8 mouse cellular contexts compared by ENCODE assay signal in the genomic region with DNA sequence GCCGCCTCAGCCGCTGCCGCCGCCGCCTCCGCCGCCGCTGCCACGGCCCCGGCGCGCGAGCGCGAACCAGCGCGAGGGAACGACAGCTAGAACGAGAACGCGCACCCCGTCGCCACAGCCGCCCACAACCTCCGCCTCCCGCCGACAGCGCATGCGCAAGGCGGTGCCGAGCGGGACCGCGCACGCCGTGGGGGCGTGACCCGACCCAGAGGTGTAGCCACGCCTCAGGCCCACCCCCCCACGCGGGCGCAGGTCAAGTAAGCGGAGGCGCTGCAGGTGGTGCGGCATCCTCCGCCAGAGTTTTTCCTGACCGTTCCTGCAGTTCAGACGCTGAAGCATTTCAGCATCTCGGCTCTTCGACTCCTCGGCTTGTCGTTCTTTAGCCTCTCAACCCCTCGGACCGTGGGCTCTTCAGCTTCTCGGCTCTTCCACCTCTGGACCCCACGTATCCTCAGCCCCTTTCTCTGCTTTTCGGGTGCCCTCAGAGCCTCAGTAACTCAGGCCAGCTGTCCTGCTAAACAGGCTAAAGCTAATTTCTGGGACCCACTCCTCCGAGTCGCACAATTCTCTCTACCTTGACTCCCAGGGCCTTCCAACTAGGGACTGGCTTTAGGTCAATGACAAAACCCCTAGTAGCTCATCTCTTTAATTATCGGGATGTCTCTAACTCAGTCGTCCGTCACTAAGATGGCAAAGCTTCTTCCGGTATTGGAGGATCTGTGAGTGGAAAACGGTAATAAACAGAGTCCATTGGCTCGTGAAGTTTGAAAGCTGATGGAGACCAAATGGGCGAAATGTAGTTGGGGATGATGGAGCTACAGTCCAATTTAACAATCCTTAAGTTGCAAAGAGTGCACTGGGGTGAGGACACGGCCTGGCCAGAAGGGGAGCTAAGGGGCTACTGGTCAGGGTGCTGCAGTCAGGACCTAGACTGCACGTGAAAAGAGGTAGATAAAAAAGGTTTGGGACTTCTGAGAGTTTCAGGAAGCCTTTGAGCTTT. TPM values are rescaled to one million over a fixed set of nuclear protein-coding genes. Genes with fewer than 3 reads are reported as not detected.
DNase-seq lines count a peak whose midpoint lies in the region; ATAC-seq and TF ChIP-seq lines count a peak whose summit lies in the region.

Gene Tmcc1 (minus strand): TSS at position 93 of the 1,000 bp plus-strand sequence.

- TF ChIP-seq EP300 in lung, postnatal 0 days (IDR thresholded peaks at IDR 0.05) = no peak

- WGBS in hindbrain, embryonic 10.5 days = under 1% methylated on average over 60 of the region's 68 CpGs
- 2% methylated on average over 47 of the region's 68 CpGs for WGBS in lung, postnatal 0 days

- H3K9me3 ChIP-seq in hindbrain, embryonic 10.5 days = no peaks in the 10 kb centered on the region
- H3K9me3 ChIP-seq in lung, postnatal 0 days (ENCODE audit: low read length) = no peaks in the 10 kb centered on the region

- peak within 1 kb of the TSS; percentile 95 for H3K27ac ChIP-seq in hindbrain, embryonic 10.5 days
- H3K27ac ChIP-seq in lung, postnatal 0 days (ENCODE audit: low read length) = peak within 1 kb of the TSS; percentile 87

- H3K9ac ChIP-seq in lung, postnatal 0 days (replicated peaks; ENCODE audit: low read depth) = peak within 1 kb of the TSS; percentile 84

- TF ChIP-seq CTCF in lung, postnatal 0 days (IDR thresholded peaks at IDR 0.05) = peak; percentile 45

- peak; percentile 79 for ATAC-seq in frontal cortex, adult (ENCODE audit: low TSS enrichment)
- peak; percentile 96 for ATAC-seq in lung, postnatal 0 days

- H3K4me2 ChIP-seq in lung, postnatal 0 days (replicated peaks; ENCODE audit: low read depth, low read length) = peak within 1 kb of the TSS; percentile 84

- no peaks in the 10 kb centered on the region for H3K27me3 ChIP-seq in hindbrain, embryonic 10.5 days (ENCODE audit: insufficient read depth, poor library complexity, severe bottlenecking)
- no peaks in the 10 kb centered on the region for H3K27me3 ChIP-seq in lung, postnatal 0 days (replicated peaks; ENCODE audit: insufficient read depth, low read length)

- peak within 1 kb of the TSS; percentile 66 for H3K4me3 ChIP-seq in hindbrain, embryonic 10.5 days
- H3K4me3 ChIP-seq in lung, postnatal 0 days (ENCODE audit: low read depth, low read length) = peak within 1 kb of the TSS; percentile 88

- H3K4me1 ChIP-seq in hindbrain, embryonic 10.5 days (replicated peaks) = peaks cover 25% of the 10 kb centered on the region
- H3K4me1 ChIP-seq in lung, postnatal 0 days (ENCODE audit: insufficient read depth, low read depth, low read length) = 0 out of 2 replicates have a peak, but pooled peaks cover 3% of the 10 kb centered on the region

- H3K36me3 ChIP-seq in hindbrain, embryonic 10.5 days = no peaks in the 10 kb centered on the region
- no peaks in the 10 kb centered on the region for H3K36me3 ChIP-seq in lung, postnatal 0 days (ENCODE audit: insufficient read depth, low read length)

- DNase-seq in MN1 (ENCODE audit: low spot score) = peak; percentile 98
- peak; percentile 99 for DNase-seq in cerebellum, adult 9-10 months
- peak; percentile 96 for DNase-seq in hindbrain, embryonic 10.5 days (ENCODE audit: low spot score)
- peak; percentile 98 for DNase-seq in layer of hippocampus, adult 9-11 months
- DNase-seq in lung, postnatal 0 days (ENCODE audit: low spot score) = peak; percentile 97
- peak; percentile 99 for DNase-seq in ovary, postnatal 14 days (ENCODE audit: low spot score)
- DNase-seq in thymus, postnatal 14 days = peak; percentile 100

RNA-seq across cellular contexts. Expression of gene Tmcc1, which starts in this region (rescaled TPM):
- polyA plus RNA-seq in hindbrain, embryonic 10.5 days (2016; fragmentation: Nextera tagmentation; extraction: Ambion mirVana) = 16.7 and 17.9 TPM in 2 replicates
- polyA plus RNA-seq in lung, postnatal 0 days (2015; fragmentation: Nextera tagmentation; extraction: Ambion mirVana) = 9.1 and 9.9 TPM in 2 replicates

Comparison
In these comparisons a context has a peak if more than half of its experiments do, and no peak if none do; other contexts are left out.
1. Peak in every context shown above with its lines: DNase-seq, ATAC-seq, H3K4me3 ChIP-seq and H3K27ac ChIP-seq.